Mouse (Mus musculus): Measurements from ENCODE around the gene Tes3-ps. TPM values are rescaled to one million over a fixed set of nuclear protein-coding genes. Genes with fewer than 3 reads are reported as not detected.

Gene Tes3-ps
- polyA plus RNA-seq (2015; fragmentation: Nextera tagmentation; extraction: Ambion mirVana) = 0.56 and 0.67 TPM in 2 replicates

DNA sequence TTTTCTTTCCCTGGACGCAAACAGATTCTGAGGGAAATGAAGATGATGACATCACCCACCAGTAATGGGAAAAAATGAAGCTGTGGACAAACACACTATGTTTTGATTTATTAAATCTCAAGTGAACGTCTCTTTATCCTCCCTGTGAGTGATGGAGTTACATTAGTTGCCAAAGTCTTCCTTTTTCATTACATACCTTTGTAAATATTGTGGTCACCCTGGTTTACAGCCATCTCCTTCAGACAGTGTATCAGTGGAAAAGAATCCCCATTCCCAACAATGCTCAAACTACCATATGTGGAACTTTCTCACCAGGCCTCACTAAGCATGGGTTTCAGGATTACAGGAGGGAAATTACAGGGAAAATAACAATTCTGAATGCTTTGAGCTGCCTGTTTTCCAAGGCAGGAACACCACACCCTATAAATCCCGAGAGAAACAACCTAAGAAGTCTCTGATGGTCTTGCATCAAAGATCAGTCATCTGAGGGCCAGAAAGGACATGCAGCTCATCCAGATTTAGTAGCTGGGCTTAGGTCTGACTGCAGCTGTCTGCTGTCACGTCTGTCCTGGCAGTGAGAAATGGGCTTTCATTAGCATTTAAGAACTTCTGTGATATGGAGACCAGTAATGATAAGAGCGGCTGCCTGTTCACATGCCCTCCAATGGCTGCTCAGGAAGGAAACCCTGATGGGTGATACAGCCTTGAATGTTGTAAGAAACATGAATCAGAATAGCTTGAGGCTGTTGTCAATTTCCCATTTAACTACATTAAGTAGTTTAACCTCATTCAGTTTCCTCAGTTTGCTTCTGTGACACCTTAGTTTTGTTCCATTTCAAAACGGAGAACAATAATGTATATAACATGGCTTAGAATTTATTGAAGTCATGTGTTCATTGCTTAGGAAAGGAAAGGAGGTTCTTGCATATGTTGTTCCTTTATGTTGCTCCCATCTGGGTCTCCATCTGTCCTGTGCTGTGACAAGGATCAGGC, at the start of gene Tes3-ps:
Gene Tes3-ps, plus strand, starts transcription at position 943 of the 993 bp plus-strand sequence.
- no peak within 1 kb of the TSS for H3K4me2 ChIP-seq (ENCODE audit: low read depth, low read length)
- H3K9me3 ChIP-seq (ENCODE audit: control insufficient read depth, low read length) = no peaks in the 10 kb centered on the region
- no peaks in the 10 kb centered on the region for H3K27me3 ChIP-seq (replicated peaks; ENCODE audit: control insufficient read depth, insufficient read depth, low read length)
- no peak within 1 kb of the TSS for H3K4me3 ChIP-seq (ENCODE audit: low read length)
- H3K4me1 ChIP-seq (ENCODE audit: control insufficient read depth, insufficient read depth, low read length) = no peaks in the 10 kb centered on the region
- no peak within 1 kb of the TSS for H3K9ac ChIP-seq (ENCODE audit: low read depth, low read length)
- no peak for ATAC-seq
- H3K36me3 ChIP-seq (ENCODE audit: control insufficient read depth, insufficient read depth, low read length) = no peaks in the 10 kb centered on the region
- H3K27ac ChIP-seq (ENCODE audit: low read length) = no peak within 1 kb of the TSS
- WGBS = 66% methylated on average over 6 of the region's 6 CpGs

DNA sequence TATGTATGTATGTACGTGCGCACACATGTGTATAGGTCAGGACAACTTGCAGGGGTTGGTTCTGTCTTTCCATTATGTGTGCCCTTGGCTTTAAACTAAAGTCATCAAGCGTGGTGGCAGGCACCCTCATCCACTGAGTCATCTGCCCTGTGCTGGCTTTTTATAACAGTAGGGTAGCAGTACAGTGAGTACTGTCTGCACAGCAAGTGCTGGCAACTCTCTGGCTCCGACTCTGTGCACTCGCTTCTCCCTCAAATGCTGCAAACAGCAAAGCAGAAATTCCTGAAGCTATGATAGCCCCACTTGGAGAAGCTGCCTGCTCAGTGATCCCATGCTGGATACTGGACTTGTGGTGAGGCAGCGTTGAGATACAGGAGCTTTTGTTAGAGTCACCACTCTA, 48.7 kb upstream of the Tes3-ps start:
- WGBS = 96% methylated on average over 6 of the region's 6 CpGs
- no peak overlapping the region for H3K9ac ChIP-seq (ENCODE audit: low read depth, low read length)
- H3K27ac ChIP-seq (ENCODE audit: low read length) = no peak overlapping the region
- no peak overlapping the region for H3K4me2 ChIP-seq (ENCODE audit: low read depth, low read length)
- ATAC-seq = no peak
- no peaks in the 10 kb centered on the region for H3K4me1 ChIP-seq (ENCODE audit: control insufficient read depth, insufficient read depth, low read length)
- no peaks in the 10 kb centered on the region for H3K27me3 ChIP-seq (replicated peaks; ENCODE audit: control insufficient read depth, insufficient read depth, low read length)
- H3K36me3 ChIP-seq (ENCODE audit: control insufficient read depth, insufficient read depth, low read length) = peaks cover 3% of the 10 kb centered on the region
- H3K9me3 ChIP-seq (ENCODE audit: control insufficient read depth, low read length) = no peaks in the 10 kb centered on the region
- H3K4me3 ChIP-seq (ENCODE audit: low read length) = no peak overlapping the region

DNA sequence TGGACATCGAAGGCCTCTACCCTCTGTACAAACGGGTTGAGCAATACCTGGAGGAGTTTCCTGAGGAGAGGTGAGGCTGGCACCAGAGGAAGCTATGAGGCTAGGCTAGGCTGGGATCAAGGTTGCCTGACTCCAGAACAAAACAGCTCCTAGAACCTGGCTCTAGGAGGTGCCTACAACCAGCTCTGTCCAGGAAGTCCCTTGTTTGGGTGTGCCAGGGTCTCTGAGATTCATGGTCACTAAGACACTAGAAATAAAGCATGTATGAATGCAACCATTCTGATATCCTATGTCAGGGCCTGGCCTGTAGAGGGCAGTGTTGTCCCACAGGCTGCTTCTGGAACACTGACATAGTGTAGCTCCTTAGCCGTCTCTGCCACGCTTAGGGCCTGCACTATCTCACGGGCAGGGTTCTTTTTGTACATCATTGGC, 43.8 kb upstream of the Tes3-ps start:
- Histone ChIP-seq H3K27ac (ENCODE audit: low read length) (no peak overlapping the region; the same call in 1 of the 2 replicates), H3K9me3 (ENCODE audit: control insufficient read depth, low read length) (no peaks in the 10 kb centered on the region), H3K9ac (ENCODE audit: low read depth, low read length) (no peak overlapping the region), H3K36me3 (ENCODE audit: control insufficient read depth, insufficient read depth, low read length) (peaks cover 5% of the 10 kb centered on the region), H3K4me3 (ENCODE audit: low read length) (no peak overlapping the region), H3K27me3 (replicated peaks; ENCODE audit: control insufficient read depth, insufficient read depth, low read length) (no peaks in the 10 kb centered on the region), H3K4me1 (ENCODE audit: control insufficient read depth, insufficient read depth, low read length) (no peaks in the 10 kb centered on the region), H3K4me2 (ENCODE audit: low read depth, low read length) (no peak overlapping the region)
- peak; percentile 87 for ATAC-seq
- 32% methylated on average over 5 of the region's 5 CpGs for WGBS

DNA sequence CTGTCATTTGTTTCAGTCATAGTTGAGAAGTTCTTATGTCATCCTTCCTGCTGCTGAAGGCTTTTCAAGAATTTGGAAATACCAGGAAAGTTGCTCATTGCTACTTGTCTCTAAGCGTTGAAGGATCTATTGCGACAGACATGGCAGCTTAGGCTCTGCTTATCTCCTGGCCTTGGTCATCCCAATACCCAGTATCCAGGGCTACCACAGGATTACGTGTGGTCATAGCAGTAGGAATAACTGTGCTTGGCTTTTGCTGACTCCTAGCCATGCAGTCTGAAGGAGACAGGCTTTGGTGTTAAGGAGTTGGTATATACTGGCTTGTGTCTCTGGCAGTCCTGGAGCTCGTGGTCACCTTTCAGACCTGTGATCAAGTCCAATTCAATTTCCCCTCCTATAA, 32.8 kb upstream of the Tes3-ps start:
- Histone ChIP-seq H3K27ac (ENCODE audit: low read length) (no peak overlapping the region), H3K9me3 (ENCODE audit: control insufficient read depth, low read length) (no peaks in the 10 kb centered on the region), H3K9ac (ENCODE audit: low read depth, low read length) (no peak overlapping the region), H3K27me3 (replicated peaks; ENCODE audit: control insufficient read depth, insufficient read depth, low read length) (no peaks in the 10 kb centered on the region), H3K36me3 (ENCODE audit: control insufficient read depth, insufficient read depth, low read length) (no peaks in the 10 kb centered on the region; the same call in 1 of the 2 replicates), H3K4me1 (ENCODE audit: control insufficient read depth, insufficient read depth, low read length) (no peaks in the 10 kb centered on the region), H3K4me2 (ENCODE audit: low read depth, low read length) (no peak overlapping the region), H3K4me3 (ENCODE audit: low read length) (no peak overlapping the region)
- no peak for ATAC-seq
- 88% methylated on average over 4 of the region's 4 CpGs for WGBS

DNA sequence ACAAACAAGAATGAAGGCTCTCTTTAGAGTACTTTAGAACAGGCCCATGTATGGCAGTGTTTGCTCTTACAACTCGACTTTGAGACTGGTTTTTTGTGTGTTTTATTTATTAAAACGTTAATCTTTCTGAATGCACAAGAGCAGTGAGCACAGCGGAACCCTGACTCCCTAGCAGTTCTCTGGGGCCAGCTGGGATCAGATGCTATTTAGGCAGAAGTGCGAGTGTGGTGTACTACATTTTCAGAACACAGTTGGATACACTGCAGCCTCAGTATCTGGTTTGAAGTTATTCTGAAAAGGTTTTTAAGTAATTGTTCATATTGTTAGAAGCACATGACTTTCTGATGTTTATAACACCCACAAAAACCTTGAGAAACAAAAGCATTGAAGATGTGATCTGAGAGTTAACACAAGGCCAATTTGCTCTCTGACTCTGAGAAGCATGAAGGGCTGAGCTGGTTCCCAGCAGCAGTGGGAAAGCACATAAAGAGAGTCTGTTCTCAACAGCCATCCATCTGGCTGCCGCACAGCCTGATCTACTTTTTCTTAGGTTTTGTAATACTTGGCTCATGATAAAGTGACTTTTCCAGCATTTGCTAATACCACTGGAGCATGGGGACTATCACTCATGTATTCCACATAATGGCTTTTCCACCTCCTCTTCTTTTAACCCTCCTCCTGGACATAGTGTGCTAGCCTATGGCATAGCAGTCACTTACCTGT, 32.3 kb upstream of the Tes3-ps start:
- no peak for ATAC-seq
- 63% methylated on average over 5 of the region's 5 CpGs for WGBS
- Histone ChIP-seq H3K27me3 (replicated peaks; ENCODE audit: control insufficient read depth, insufficient read depth, low read length) (no peaks in the 10 kb centered on the region), H3K4me3 (ENCODE audit: low read length) (no peak overlapping the region), H3K27ac (ENCODE audit: low read length) (0 out of 2 replicates have a peak overlapping the region, but pooled peaks have one; percentile 10), H3K4me2 (ENCODE audit: low read depth, low read length) (no peak overlapping the region), H3K9me3 (ENCODE audit: control insufficient read depth, low read length) (no peaks in the 10 kb centered on the region), H3K4me1 (ENCODE audit: control insufficient read depth, insufficient read depth, low read length) (no peaks in the 10 kb centered on the region), H3K9ac (ENCODE audit: low read depth, low read length) (no peak overlapping the region), H3K36me3 (ENCODE audit: control insufficient read depth, insufficient read depth, low read length) (no peaks in the 10 kb centered on the region; the same call in 1 of the 2 replicates)

DNA sequence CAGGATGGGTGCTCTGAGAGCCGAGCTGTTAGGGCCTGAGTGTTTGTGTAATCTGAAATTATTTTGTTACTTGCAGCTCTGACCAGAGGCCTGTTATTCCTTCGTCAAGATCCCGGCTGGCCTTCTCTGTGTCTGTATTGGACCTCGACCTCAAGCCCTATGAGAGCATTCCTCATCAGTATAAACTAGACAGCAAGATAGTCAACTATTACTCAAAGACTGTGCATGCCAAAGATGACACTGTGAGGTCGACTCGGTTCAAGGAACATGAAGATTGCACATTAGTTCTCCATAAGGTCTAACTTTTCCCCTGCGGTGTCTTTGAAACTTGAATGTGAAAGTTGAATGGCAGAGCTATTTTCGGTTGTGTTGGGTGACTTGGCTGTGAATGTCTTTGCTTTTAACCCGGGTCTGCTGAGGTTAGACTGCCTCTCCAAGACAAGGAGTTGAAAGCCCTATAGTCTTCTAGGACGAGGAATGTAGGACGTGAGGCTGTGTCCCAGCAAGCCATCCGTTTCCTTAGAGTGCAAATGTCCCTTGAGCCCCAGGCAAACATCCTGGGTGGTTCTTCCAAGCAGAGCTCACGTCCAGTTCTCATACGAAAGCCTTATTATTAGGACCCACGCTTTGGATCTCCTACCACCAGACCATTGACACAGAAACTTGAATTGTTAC, 31.5 kb upstream of the Tes3-ps start:
- Histone ChIP-seq H3K4me2 (ENCODE audit: low read depth, low read length) (no peak overlapping the region), H3K36me3 (ENCODE audit: control insufficient read depth, insufficient read depth, low read length) (no peaks in the 10 kb centered on the region; the same call in 1 of the 2 replicates), H3K9me3 (ENCODE audit: control insufficient read depth, low read length) (no peaks in the 10 kb centered on the region), H3K27me3 (replicated peaks; ENCODE audit: control insufficient read depth, insufficient read depth, low read length) (no peaks in the 10 kb centered on the region), H3K4me1 (ENCODE audit: control insufficient read depth, insufficient read depth, low read length) (no peaks in the 10 kb centered on the region), H3K27ac (ENCODE audit: low read length) (0 out of 2 replicates have a peak overlapping the region, but pooled peaks have one; percentile 10), H3K9ac (ENCODE audit: low read depth, low read length) (no peak overlapping the region), H3K4me3 (ENCODE audit: low read length) (no peak overlapping the region)
- no peak for ATAC-seq
- WGBS = 86% methylated on average over 15 of the region's 15 CpGs

DNA sequence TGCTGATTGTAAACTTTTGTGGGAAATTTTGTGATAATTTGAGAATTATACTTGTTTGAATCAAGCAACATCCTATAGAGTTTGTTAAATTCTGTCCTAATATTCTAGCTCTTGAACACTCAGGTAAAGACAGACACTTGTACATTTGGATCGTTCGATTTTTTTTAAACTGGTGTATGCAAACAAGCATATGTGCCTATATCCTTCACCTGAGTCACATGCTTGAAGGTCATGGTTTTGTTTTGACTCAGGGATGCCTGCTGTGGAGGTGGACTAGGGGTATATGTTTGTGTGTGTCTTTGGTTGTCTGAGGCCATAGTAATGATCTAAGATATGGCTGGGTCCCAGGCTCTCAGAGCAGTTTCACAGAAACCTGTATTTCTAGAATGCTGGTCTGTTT, 30.2 kb upstream of the Tes3-ps start:
- ATAC-seq = no peak
- WGBS = 91% methylated on average over 2 of the region's 2 CpGs
- H3K36me3 ChIP-seq (ENCODE audit: control insufficient read depth, insufficient read depth, low read length) = no peaks in the 10 kb centered on the region; the same call in 1 of the 2 replicates

DNA sequence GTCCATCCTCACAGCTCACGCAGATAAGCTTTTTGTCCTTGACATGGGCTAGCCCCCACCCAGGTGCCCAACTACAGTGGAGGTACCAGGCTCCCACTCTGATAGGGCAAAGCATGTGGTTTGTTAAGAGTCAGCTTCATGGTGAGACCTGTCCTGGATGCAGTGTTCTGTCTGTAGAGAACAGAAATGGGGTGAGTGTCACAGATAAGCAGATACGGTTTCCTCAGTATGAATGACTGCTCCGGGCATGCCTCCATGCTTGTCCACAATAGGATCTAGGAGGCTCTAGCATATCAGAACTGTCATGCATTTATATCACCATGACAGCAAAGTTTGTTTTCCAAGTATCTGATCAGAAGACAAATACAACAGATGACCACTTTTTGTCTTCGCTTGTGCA, 27.2 kb upstream of the Tes3-ps start:
- no peak for ATAC-seq

More for the DNA sequence above, 30.2 kb upstream of the Tes3-ps start:
- peaks cover 2% of the 10 kb centered on the region; the same call in 1 of the 2 replicates for H3K4me1 ChIP-seq (ENCODE audit: control insufficient read depth, insufficient read depth, low read length)
- H3K4me2 ChIP-seq (ENCODE audit: low read depth, low read length) = no peak overlapping the region
- H3K9me3 ChIP-seq (ENCODE audit: control insufficient read depth, low read length) = no peaks in the 10 kb centered on the region
- H3K27me3 ChIP-seq (replicated peaks; ENCODE audit: control insufficient read depth, insufficient read depth, low read length) = no peaks in the 10 kb centered on the region
- no peak overlapping the region for H3K9ac ChIP-seq (ENCODE audit: low read depth, low read length)
- no peak overlapping the region for H3K27ac ChIP-seq (ENCODE audit: low read length)
- no peak overlapping the region for H3K4me3 ChIP-seq (ENCODE audit: low read length)

More for the DNA sequence above, 27.2 kb upstream of the Tes3-ps start:
- 94% methylated on average over 4 of the region's 4 CpGs for WGBS
- no peaks in the 10 kb centered on the region for H3K27me3 ChIP-seq (replicated peaks; ENCODE audit: control insufficient read depth, insufficient read depth, low read length)
- peaks cover 2% of the 10 kb centered on the region; the same call in 1 of the 2 replicates for H3K4me1 ChIP-seq (ENCODE audit: control insufficient read depth, insufficient read depth, low read length)
- no peak overlapping the region for H3K9ac ChIP-seq (ENCODE audit: low read depth, low read length)
- no peaks in the 10 kb centered on the region; the same call in 1 of the 2 replicates for H3K36me3 ChIP-seq (ENCODE audit: control insufficient read depth, insufficient read depth, low read length)
- no peak overlapping the region for H3K4me3 ChIP-seq (ENCODE audit: low read length)
- H3K4me2 ChIP-seq (ENCODE audit: low read depth, low read length) = no peak overlapping the region
- H3K27ac ChIP-seq (ENCODE audit: low read length) = no peak overlapping the region
- H3K9me3 ChIP-seq (ENCODE audit: control insufficient read depth, low read length) = no peaks in the 10 kb centered on the region

All from intestine, embryonic 16.5 days (tissue).